Mouse (Mus musculus) brain, embryonic 14.5 days (tissue): ENCODE data around the gene Oxtr.

Experiments
- CTCF ChIP-seq: fragments of 200-500 bp; IDR thresholded peaks from 2 replicates; pipeline ENCODE4 v1.5.1; 2012; ENCODE audit warnings: inconsistent platforms, mild to moderate bottlenecking, moderate library complexity, borderline replicate concordance; ENCODE audit not compliant: insufficient read depth, insufficient read length; ENCODE audit errors: extremely low read depth
- POLR2A ChIP-seq: fragments of 200-500 bp; IDR thresholded peaks from 2 replicates; pipeline ENCODE4 v1.6.1; 2012; ENCODE audit warnings: mild to moderate bottlenecking, inconsistent platforms, borderline replicate concordance; ENCODE audit not compliant: poor library complexity, insufficient read depth, insufficient read length, severe bottlenecking; ENCODE audit errors: extremely low read depth

GRCm38 (mm10) chr6:112445675-112446074 is 44.1 kb downstream of the Oxtr start:
- TF ChIP-seq CTCF: no peak
- no peak for TF ChIP-seq POLR2A
